Mouse (Mus musculus) right cerebral cortex, postnatal 14 days (tissue): Measurements from ENCODE around the gene Nckap5.
A peak's percentile ranks its signal among the peaks of the same experiment; 100 is the strongest.

Experiments used
- DNase-seq: peaks from one replicate; pipeline ENCODE4 v3.0.0; 2022

Gene Nckap5

GRCm38 (mm10) chr1:126700063-126700977 is 130.3 kb downstream of the Nckap5 start:
- no peak for DNase-seq

GRCm38 (mm10) chr1:126693585-126693984 is 137.0 kb downstream of the Nckap5 start:
- no peak for DNase-seq

- DNase-seq: no peak
Observed at GRCm38 (mm10) chr1:126688593-126688992, 142.0 kb downstream of the Nckap5 start.

- no peak for DNase-seq
Observed at GRCm38 (mm10) chr1:126686678-126687077, 143.9 kb downstream of the Nckap5 start.

- DNase-seq: peak; percentile 70
Observed at GRCm38 (mm10) chr1:126683621-126684445, 146.8 kb downstream of the Nckap5 start.

- DNase-seq: no peak
Observed at GRCm38 (mm10) chr1:126681773-126682172, 148.8 kb downstream of the Nckap5 start.

- DNase-seq: no peak
Observed at GRCm38 (mm10) chr1:126679348-126679747, 151.3 kb downstream of the Nckap5 start.

- DNase-seq: no peak
Observed at GRCm38 (mm10) chr1:126677280-126677679, 153.3 kb downstream of the Nckap5 start.

GRCm38 (mm10) chr1:126676769-126677168 is 153.8 kb downstream of the Nckap5 start:
- DNase-seq: no peak

- no peak for DNase-seq
Observed at GRCm38 (mm10) chr1:126675142-126675541, 155.5 kb downstream of the Nckap5 start.

GRCm38 (mm10) chr1:126673238-126673637 is 157.4 kb downstream of the Nckap5 start:
- DNase-seq: no peak

GRCm38 (mm10) chr1:126670507-126670906 is 160.1 kb downstream of the Nckap5 start:
- no peak for DNase-seq

GRCm38 (mm10) chr1:126660098-126660999 is 170.2 kb downstream of the Nckap5 start:
- DNase-seq: no peak

GRCm38 (mm10) chr1:126658731-126659130 is 171.9 kb downstream of the Nckap5 start:
- DNase-seq: no peak

- DNase-seq: peak; percentile 29
Observed at GRCm38 (mm10) chr1:126656246-126656645, 174.4 kb downstream of the Nckap5 start.

- no peak for DNase-seq
Observed at GRCm38 (mm10) chr1:126652085-126652484, 178.5 kb downstream of the Nckap5 start.

GRCm38 (mm10) chr1:126650806-126651205 is 179.8 kb downstream of the Nckap5 start:
- DNase-seq: no peak

GRCm38 (mm10) chr1:126642751-126643150 is 187.8 kb downstream of the Nckap5 start:
- DNase-seq: no peak

GRCm38 (mm10) chr1:126639463-126639862 is 191.1 kb downstream of the Nckap5 start:
- no peak for DNase-seq

- DNase-seq: no peak
Observed at GRCm38 (mm10) chr1:126637515-126637914, 193.1 kb downstream of the Nckap5 start.

GRCm38 (mm10) chr1:126626206-126626605 is 204.4 kb downstream of the Nckap5 start:
- DNase-seq: no peak

GRCm38 (mm10) chr1:126622036-126622435 is 208.6 kb downstream of the Nckap5 start:
- no peak for DNase-seq
